Mouse (Mus musculus): ENCODE results near the gene Gjb3. TPM values are rescaled to one million over a fixed set of nuclear protein-coding genes. Genes with fewer than 3 reads are reported as not detected.

The Gjb3 gene
- polyA plus RNA-seq, 1 experiment from 2014 or later, result 2.9 TPM

GRCm38 (mm10) chr4:127289039-127289548, 41.5 kb downstream of the Gjb3 start:
- Histone ChIP-seq H3K9ac (ENCODE audit: low read length) (no peak overlapping the region), H3K4me3 (ENCODE audit: low read depth, low read length) (no peak overlapping the region), H3K4me2 (ENCODE audit: low read length) (no peak overlapping the region), H3K27ac (ENCODE audit: low read depth) (no peak overlapping the region), H3K36me3 (ENCODE audit: control insufficient read depth, insufficient read depth, low read length) (no peaks in the 10 kb centered on the region), H3K4me1 (replicated peaks; ENCODE audit: control insufficient read depth, insufficient read depth, low read length) (no peaks in the 10 kb centered on the region), H3K9me3 (ENCODE audit: control insufficient read depth, low read length) (no peaks in the 10 kb centered on the region), H3K27me3 (replicated peaks; ENCODE audit: control insufficient read depth, insufficient read depth, low read length) (no peaks in the 10 kb centered on the region)
- WGBS, result 51% methylated on average over 6 of the region's 6 CpGs
- DNase-seq (ENCODE audit: low spot score), result no peak
- ATAC-seq (replicated peaks; ENCODE audit: low FRiP score, low TSS enrichment, low read depth), result no peak

DNA sequence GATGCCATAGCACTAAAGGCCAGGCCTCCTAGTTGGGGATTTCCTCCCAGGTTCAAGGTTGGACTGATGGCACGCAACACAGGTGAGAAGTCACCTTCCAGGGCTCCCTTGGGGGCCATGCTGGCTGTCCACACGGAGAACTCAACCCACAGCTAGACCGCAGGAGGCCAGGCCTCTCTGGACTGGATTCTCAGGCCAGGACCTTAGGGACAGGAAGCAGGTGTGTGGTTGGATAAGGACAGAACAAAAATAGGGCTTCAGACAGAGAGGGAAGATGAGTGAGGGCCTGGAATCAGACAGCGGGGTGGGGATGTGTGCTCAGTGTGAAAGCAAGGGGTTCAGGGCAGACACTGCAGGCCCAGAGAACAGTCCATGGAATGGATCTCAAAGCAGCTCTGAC, 43.7 kb downstream of the Gjb3 start:
- Histone ChIP-seq H3K27ac (ENCODE audit: low read depth) (no peak overlapping the region), H3K27me3 (replicated peaks; ENCODE audit: control insufficient read depth, insufficient read depth, low read length) (no peaks in the 10 kb centered on the region), H3K4me3 (ENCODE audit: low read depth, low read length) (no peak overlapping the region), H3K9ac (ENCODE audit: low read length) (no peak overlapping the region), H3K36me3 (ENCODE audit: control insufficient read depth, insufficient read depth, low read length) (no peaks in the 10 kb centered on the region), H3K9me3 (ENCODE audit: control insufficient read depth, low read length) (no peaks in the 10 kb centered on the region), H3K4me1 (replicated peaks; ENCODE audit: control insufficient read depth, insufficient read depth, low read length) (no peaks in the 10 kb centered on the region), H3K4me2 (ENCODE audit: low read length) (no peak overlapping the region)
- no peak for DNase-seq (ENCODE audit: low spot score)
- WGBS, result 73% methylated on average over 4 of the region's 4 CpGs
- ATAC-seq (replicated peaks; ENCODE audit: low FRiP score, low TSS enrichment, low read depth), result no peak

- Histone ChIP-seq H3K36me3 (ENCODE audit: control insufficient read depth, insufficient read depth, low read length) (no peaks in the 10 kb centered on the region), H3K9ac (ENCODE audit: low read length) (no peak overlapping the region), H3K9me3 (ENCODE audit: control insufficient read depth, low read length) (no peaks in the 10 kb centered on the region), H3K27me3 (replicated peaks; ENCODE audit: control insufficient read depth, insufficient read depth, low read length) (no peaks in the 10 kb centered on the region), H3K4me3 (ENCODE audit: low read depth, low read length) (no peak overlapping the region), H3K27ac (ENCODE audit: low read depth) (no peak overlapping the region), H3K4me1 (replicated peaks; ENCODE audit: control insufficient read depth, insufficient read depth, low read length) (no peaks in the 10 kb centered on the region), H3K4me2 (ENCODE audit: low read length) (no peak overlapping the region)
- DNase-seq (ENCODE audit: low spot score) (no peak), ATAC-seq (replicated peaks; ENCODE audit: low FRiP score, low TSS enrichment, low read depth) (no peak)
- 79% methylated on average over 9 of the region's 9 CpGs for WGBS
Observed at GRCm38 (mm10) chr4:127279241-127279640, 51.4 kb downstream of the Gjb3 start.

- H3K27me3 ChIP-seq (replicated peaks; ENCODE audit: control insufficient read depth, insufficient read depth, low read length), result no peaks in the 10 kb centered on the region
- 54% methylated on average over 9 of the region's 9 CpGs for WGBS
- H3K4me1 ChIP-seq (replicated peaks; ENCODE audit: control insufficient read depth, insufficient read depth, low read length), result no peaks in the 10 kb centered on the region
- H3K36me3 ChIP-seq (ENCODE audit: control insufficient read depth, insufficient read depth, low read length), result no peaks in the 10 kb centered on the region
- H3K9me3 ChIP-seq (ENCODE audit: control insufficient read depth, low read length), result no peaks in the 10 kb centered on the region
- no peak overlapping the region for H3K4me2 ChIP-seq (ENCODE audit: low read length)
- no peak overlapping the region for H3K4me3 ChIP-seq (ENCODE audit: low read depth, low read length)
- no peak overlapping the region for H3K27ac ChIP-seq (ENCODE audit: low read depth)
- H3K9ac ChIP-seq (ENCODE audit: low read length), result no peak overlapping the region
- no peak for DNase-seq (ENCODE audit: low spot score)
- ATAC-seq (replicated peaks; ENCODE audit: low FRiP score, low TSS enrichment, low read depth), result no peak
Observed at GRCm38 (mm10) chr4:127278451-127279001, 52.1 kb downstream of the Gjb3 start.

Other genes with a start within 250 kb of the Gjb3 start
- 19.2 and 25.2 TPM in 2 replicates for gene Tmem35b, start 207.2 kb downstream of the Gjb3 start, polyA plus RNA-seq (2014; fragmentation: Nextera tagmentation; extraction: Ambion mirVana)
- gene Dlgap3, start 161.6 kb downstream of the Gjb3 start, polyA plus RNA-seq (2014; fragmentation: Nextera tagmentation; extraction: Ambion mirVana), result 1.5 and 1.6 TPM in 2 replicates
- gene Smim12, start 87.1 kb downstream of the Gjb3 start, polyA plus RNA-seq (2014; fragmentation: Nextera tagmentation; extraction: Ambion mirVana), result 60.3 and 61.9 TPM in 2 replicates
- 22.5 and 22.9 TPM in 2 replicates for gene Gja4, start 16.8 kb downstream of the Gjb3 start, polyA plus RNA-seq (2014; fragmentation: Nextera tagmentation; extraction: Ambion mirVana)
- not detected in 2 replicates for gene Gjb4, start 23.2 kb upstream of the Gjb3 start, polyA plus RNA-seq (2014; fragmentation: Nextera tagmentation; extraction: Ambion mirVana)
- gene Gjb5, start 27.3 kb upstream of the Gjb3 start, polyA plus RNA-seq (2014; fragmentation: Nextera tagmentation; extraction: Ambion mirVana), result 0.37 and 0.38 TPM in 2 replicates

Measured in intestine, embryonic 14.5 days (tissue).